Mouse (Mus musculus) neural tube, embryonic 15.5 days (tissue): ENCODE results near the gene Grid1. TPM values are rescaled to one million over a fixed set of nuclear protein-coding genes. Genes with fewer than 3 reads are reported as not detected.

ENCODE experiments used
- ATAC-seq: fragments of 200-750 bp; cut with Nextera tagmentation; 2 replicates; pipeline ENCODE4 v1.8.0; 2017; ENCODE audit warnings: mild to moderate bottlenecking, moderate TSS enrichment, moderate library complexity; ENCODE audit not compliant: low FRiP score
- H3K27ac ChIP-seq: fragments of 300-500 bp; sonication (generic); replicated peaks from 2 replicates; pipeline ENCODE4 v1.5.1; 2015; ENCODE audit warnings: mild to moderate bottlenecking, inconsistent platforms
- H3K27me3 ChIP-seq: fragments of 300-500 bp; sonication (generic); replicated peaks from 2 replicates; pipeline ENCODE4 v1.6.1; 2015; ENCODE audit warnings: inconsistent platforms
- H3K36me3 ChIP-seq: fragments of 300-500 bp; sonication (generic); 2 replicates; pipeline ENCODE4 v1.6.1; 2015; ENCODE audit warnings: inconsistent platforms
- H3K4me1 ChIP-seq: fragments of 300-500 bp; sonication (generic); 2 replicates; pipeline ENCODE4 v1.6.1; 2015; ENCODE audit warnings: inconsistent platforms
- H3K4me2 ChIP-seq: fragments of 300-500 bp; sonication (generic); 2 replicates; pipeline ENCODE4 v1.6.1; 2015; ENCODE audit warnings: inconsistent platforms, mild to moderate bottlenecking, moderate library complexity
- H3K4me3 ChIP-seq: fragments of 300-500 bp; sonication (generic); replicated peaks from 2 replicates; pipeline ENCODE4 v1.5.1; 2015; ENCODE audit warnings: mild to moderate bottlenecking, inconsistent platforms
- H3K9ac ChIP-seq: fragments of 300-500 bp; sonication (generic); replicated peaks from 2 replicates; pipeline ENCODE4 v1.6.1; 2015; ENCODE audit warnings: mild to moderate bottlenecking, inconsistent platforms
- H3K9me3 ChIP-seq: fragments of 300-500 bp; sonication (generic); replicated peaks from 2 replicates; pipeline ENCODE4 v1.6.1; 2016; ENCODE audit warnings: inconsistent platforms
- WGBS: fragments of 180-500 bp; shearing (Covaris S2); methylation state at CpG from one replicate; pipeline ENCODE4 v1.1.7; 2015; ENCODE audit warnings: mixed read lengths; 5-methylcytosine and 5-hydroxymethylcytosine counted together
- polyA plus RNA-seq: library from polyadenylated mRNA; unstranded; fragments of >200 nt; fragmentation: Nextera tagmentation; extraction: Ambion mirVana; gene quantifications from 2 replicates; pipeline ENCODE4 v1.2.1, GENCODE M21; 2015

Grid1 gene
- 7.2 and 8.3 TPM in 2 replicates for polyA plus RNA-seq

DNA sequence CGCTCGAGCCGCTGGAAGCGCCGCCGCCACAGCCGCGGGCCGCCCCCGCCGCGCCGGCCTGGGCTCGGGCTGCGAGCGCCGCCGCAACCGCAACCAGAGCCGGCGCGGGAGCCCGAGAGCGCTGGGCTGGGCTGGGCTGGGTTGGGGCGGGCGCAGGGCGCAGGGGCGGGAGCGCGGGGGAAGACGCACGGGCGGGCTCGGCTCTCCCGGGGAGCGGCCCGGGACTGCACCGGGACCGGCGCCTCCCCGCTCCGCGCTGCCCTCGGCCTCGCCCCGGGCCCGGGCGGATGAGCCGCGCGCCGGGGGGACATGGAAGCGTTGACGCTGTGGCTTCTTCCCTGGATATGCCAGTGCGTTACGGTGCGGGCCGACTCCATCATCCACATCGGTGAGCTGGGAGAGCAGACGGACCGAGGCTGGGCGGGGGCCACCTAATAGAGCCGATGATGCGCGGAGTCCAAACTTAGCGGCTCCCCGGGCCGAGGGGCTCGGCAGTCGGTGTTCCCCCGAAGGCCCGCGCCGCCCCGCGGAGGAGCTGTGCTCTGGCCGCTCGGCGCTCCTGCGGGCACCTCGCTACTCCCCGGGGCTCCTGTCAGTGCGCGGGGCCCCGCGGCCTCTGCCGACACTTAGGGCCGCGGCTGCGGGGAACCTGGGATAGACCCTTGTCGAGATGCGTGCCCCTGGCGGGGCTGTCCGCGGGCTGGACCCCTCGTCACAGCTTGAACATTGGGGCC, at the start of gene Grid1:
Gene Grid1 (plus strand): TSS at position 190 of the 734 bp plus-strand sequence.
- Histone ChIP-seq H3K9me3 (no peaks in the 10 kb centered on the region), H3K27me3 (peaks cover 32% of the 10 kb centered on the region), H3K4me2 (peak within 1 kb of the TSS; percentile 78), H3K36me3 (no peaks in the 10 kb centered on the region), H3K9ac (peak within 1 kb of the TSS; percentile 96), H3K4me3 (peak within 1 kb of the TSS; percentile 82), H3K27ac (peak within 1 kb of the TSS; percentile 90), H3K4me1 (peaks cover 50% of the 10 kb centered on the region)
- under 1% methylated on average over 75 of the region's 96 CpGs for WGBS
- peak; percentile 71 for ATAC-seq

DNA sequence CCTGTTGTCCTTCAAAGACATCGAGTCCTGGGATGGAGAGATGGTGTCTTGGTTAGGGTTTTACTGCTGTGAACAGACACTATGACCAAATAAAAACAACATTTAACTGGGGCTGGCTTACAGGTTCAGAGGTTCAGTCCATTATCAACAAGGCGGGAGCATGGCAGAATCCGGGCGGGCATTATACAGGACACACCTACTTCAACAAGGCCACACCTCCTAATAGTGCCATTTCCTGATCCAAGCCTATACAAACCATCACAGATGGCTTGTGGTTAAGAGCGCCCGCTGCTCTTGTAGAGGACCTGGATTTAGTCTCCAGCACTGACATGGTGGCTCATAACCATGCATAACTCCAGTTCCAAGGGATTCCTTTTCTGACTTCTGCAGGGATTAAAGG, 49.4 kb upstream of the Grid1 start:
- WGBS: 90% methylated on average over 6 of the region's 6 CpGs
- ATAC-seq: no peak

DNA sequence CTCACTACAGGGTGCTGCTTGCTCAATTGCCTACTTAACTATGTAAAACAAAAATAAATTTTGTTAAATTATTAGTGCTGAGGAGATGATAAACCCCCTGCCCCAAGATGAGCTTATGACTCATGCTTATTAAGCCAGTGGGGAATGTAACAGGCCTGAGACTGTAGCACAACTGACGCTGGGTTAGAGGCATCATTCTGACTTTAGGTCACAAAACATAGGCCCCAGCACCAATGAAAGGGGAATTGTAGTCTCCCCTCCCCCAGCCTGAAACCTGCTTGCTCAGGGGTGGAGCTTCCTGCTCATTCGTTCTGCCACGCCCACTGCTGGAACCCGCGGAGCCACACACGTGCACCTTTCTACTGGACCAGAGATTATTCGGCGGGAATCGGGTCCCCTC, 48.3 kb upstream of the Grid1 start:
- Histone ChIP-seq H3K27ac (no peak overlapping the region), H3K36me3 (no peaks in the 10 kb centered on the region), H3K4me1 (peaks cover 17% of the 10 kb centered on the region), H3K9ac (no peak overlapping the region), H3K4me3 (no peak overlapping the region), H3K4me2 (no peak overlapping the region), H3K9me3 (no peaks in the 10 kb centered on the region), H3K27me3 (no peaks in the 10 kb centered on the region; the same call in 1 of the 2 replicates)
- 36% methylated on average over 9 of the region's 9 CpGs for WGBS
- ATAC-seq: no peak

More for the DNA sequence above, 49.4 kb upstream of the Grid1 start:
- H3K27ac ChIP-seq: no peak overlapping the region
- H3K4me1 ChIP-seq: peaks cover 17% of the 10 kb centered on the region
- peak overlapping the region; percentile 96; the same call in 1 of the 2 replicates for H3K4me2 ChIP-seq
- no peak overlapping the region for H3K4me3 ChIP-seq
- H3K27me3 ChIP-seq: no peaks in the 10 kb centered on the region; the same call in 1 of the 2 replicates
- H3K9ac ChIP-seq: no peak overlapping the region
- no peaks in the 10 kb centered on the region for H3K36me3 ChIP-seq
- no peaks in the 10 kb centered on the region for H3K9me3 ChIP-seq

DNA sequence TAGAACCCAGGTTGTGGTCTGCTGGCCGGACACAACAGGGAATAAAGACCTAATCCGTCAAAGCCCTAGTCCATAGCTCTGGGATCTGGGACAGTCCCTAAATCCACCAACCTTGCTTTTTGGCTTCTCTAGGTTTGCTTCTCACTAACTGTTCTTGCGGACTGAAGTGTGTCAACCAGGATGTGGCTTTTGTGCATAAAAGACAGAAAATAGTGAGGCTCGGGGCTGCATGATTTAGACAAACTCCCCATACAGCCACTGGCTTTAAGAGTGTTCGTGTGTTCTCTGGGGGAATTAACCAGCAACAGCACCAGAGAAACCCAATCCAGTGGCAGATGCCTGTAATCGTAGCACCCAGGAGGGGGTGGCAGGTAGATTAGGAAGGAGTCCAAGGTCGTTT, 47.8 kb upstream of the Grid1 start:
- Histone ChIP-seq H3K4me1 (peaks cover 17% of the 10 kb centered on the region), H3K27ac (no peak overlapping the region), H3K4me2 (no peak overlapping the region), H3K4me3 (no peak overlapping the region), H3K27me3 (peaks cover 2% of the 10 kb centered on the region; the same call in 1 of the 2 replicates), H3K36me3 (no peaks in the 10 kb centered on the region), H3K9ac (no peak overlapping the region), H3K9me3 (no peaks in the 10 kb centered on the region)
- 66% methylated on average over 7 of the region's 7 CpGs for WGBS
- ATAC-seq: no peak

DNA sequence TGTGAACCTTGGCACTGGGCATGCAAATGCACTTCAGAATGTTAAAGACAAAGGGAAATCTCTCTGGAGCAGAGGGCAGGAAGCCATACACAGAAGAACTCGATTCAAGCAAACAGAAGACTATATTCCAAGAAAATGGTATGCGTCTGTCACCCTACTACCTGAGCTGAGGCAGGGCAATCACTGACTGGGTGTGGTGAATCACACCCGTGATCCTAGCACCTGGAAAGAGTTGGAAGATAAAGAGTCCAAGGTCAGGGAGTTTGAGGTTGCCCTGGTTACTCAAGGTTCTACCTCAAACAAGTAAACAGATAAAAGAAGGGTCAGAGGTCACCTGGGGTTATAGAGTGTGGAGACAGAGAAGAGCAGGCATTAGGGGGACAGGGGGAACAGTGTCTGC, 46.2 kb upstream of the Grid1 start:
- no peak for ATAC-seq
- no peak overlapping the region for H3K4me3 ChIP-seq
- no peak overlapping the region for H3K4me2 ChIP-seq
- H3K27ac ChIP-seq: no peak overlapping the region
- no peaks in the 10 kb centered on the region for H3K9me3 ChIP-seq
- WGBS: 82% methylated on average over 3 of the region's 3 CpGs
- peaks cover 11% of the 10 kb centered on the region for H3K4me1 ChIP-seq
- peaks cover 3% of the 10 kb centered on the region; the same call in 1 of the 2 replicates for H3K27me3 ChIP-seq
- H3K9ac ChIP-seq: no peak overlapping the region
- H3K36me3 ChIP-seq: no peaks in the 10 kb centered on the region

DNA sequence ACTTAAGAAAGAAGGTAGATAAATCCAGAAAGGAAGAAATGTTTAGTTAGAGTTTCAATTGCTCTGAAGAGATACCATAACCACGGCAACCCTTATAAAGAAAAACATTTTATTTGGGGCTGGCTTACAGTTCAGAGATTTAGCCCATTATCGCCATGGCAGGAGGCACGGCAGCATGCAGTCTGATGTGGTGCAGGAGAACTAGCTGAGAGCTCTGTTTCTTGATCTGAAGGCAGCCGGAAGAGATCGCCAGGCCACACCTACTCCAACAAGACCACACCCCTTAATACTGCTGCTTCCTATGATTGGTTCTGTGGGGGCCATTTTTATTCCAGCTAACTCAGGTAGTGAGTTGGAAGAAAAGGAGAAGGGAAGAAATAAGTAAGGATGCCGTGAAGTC, 45.7 kb upstream of the Grid1 start:
- H3K9me3 ChIP-seq: no peaks in the 10 kb centered on the region
- H3K4me1 ChIP-seq: peaks cover 6% of the 10 kb centered on the region
- no peak overlapping the region for H3K27ac ChIP-seq
- peaks cover 3% of the 10 kb centered on the region; the same call in 1 of the 2 replicates for H3K27me3 ChIP-seq
- WGBS: 81% methylated on average over 6 of the region's 6 CpGs
- ATAC-seq: no peak
- no peak overlapping the region for H3K4me3 ChIP-seq
- no peak overlapping the region for H3K9ac ChIP-seq
- H3K36me3 ChIP-seq: no peaks in the 10 kb centered on the region
- H3K4me2 ChIP-seq: no peak overlapping the region

DNA sequence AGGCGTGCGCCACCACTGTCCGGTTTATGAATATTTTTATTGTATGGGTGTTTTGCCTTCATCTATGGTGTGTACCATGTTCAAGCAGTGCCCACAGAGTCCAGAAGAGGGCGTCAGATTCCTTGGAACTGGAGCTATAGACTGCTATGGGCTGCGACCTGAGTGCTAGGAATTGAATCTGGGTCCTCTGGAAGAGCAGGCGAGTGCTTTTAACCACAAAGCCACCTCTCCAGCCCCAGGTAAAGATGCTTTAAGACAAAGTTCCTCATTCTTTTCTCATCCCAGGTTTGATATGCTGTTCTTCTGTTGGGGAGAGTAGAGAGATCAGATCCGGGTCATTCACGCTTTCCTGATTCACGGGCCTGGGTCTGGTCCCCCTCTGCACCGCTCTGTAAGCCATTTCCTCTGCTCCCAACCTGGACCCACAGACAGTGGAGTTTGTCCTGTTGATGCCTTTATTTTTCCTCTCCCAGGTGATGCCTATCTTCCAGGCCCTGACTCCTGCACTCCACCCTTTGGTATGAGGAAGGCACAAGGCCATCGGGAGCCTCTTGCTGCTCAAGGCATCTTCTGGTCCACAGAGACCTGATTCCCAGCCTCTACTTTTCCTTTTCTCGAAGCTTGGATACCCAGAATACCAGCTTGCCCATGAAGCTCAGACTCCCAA, 43.1 kb upstream of the Grid1 start:
- Histone ChIP-seq H3K36me3 (no peaks in the 10 kb centered on the region), H3K9me3 (no peaks in the 10 kb centered on the region), H3K27me3 (peaks cover 3% of the 10 kb centered on the region; the same call in 1 of the 2 replicates), H3K9ac (no peak overlapping the region), H3K4me2 (no peak overlapping the region), H3K4me3 (no peak overlapping the region), H3K4me1 (no peaks in the 10 kb centered on the region), H3K27ac (no peak overlapping the region)
- WGBS: 87% methylated on average over 12 of the region's 12 CpGs
- ATAC-seq: no peak

DNA sequence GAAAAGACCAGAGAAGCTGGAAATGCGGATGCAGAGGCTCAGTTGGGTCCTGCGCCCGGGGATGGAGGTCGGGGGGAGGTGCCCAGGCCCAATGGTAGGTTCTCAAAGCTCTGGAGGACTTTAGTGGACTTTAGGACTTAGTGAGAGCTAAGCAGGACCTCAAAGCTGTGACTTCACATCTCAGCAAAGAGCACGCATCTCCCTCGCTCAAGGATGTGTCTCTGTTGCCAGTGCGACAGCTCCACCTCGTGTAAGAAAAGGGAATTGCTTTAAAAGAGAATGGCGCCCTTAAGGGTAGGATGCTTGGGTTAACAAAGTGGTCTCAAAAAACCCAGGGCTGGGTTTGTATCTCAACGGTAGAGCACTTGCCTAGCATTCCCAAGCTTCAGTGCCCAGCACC, 42.1 kb upstream of the Grid1 start:
- Histone ChIP-seq H3K4me2 (no peak overlapping the region), H3K4me3 (no peak overlapping the region), H3K36me3 (no peaks in the 10 kb centered on the region), H3K4me1 (no peaks in the 10 kb centered on the region), H3K9ac (no peak overlapping the region), H3K9me3 (no peaks in the 10 kb centered on the region), H3K27ac (no peak overlapping the region), H3K27me3 (peaks cover 3% of the 10 kb centered on the region; the same call in 1 of the 2 replicates)
- 18% methylated on average over 10 of the region's 10 CpGs for WGBS
- ATAC-seq: peak; percentile 68; the same call in 1 of the 2 replicates

DNA sequence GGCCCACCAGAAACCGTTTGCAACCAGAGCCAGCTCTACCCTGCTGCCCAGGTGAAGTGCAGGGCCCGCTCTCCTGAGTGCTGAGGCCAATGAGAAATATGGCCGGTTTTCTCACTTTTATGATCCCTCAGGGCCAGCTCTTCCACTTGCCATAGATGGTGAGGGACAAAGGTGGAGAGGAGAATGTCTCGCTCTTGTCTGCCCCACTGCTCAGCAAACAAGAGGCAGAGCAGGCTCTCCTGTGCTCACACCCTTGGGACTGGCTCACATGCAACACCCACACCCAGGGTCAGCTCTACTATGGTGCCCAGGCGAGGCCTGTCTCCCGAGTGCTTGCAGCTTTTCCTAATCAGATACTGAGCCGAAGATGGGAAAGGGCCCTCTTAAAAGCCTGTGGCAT, 41.1 kb upstream of the Grid1 start:
- H3K36me3 ChIP-seq: no peaks in the 10 kb centered on the region
- no peak overlapping the region for H3K4me3 ChIP-seq
- no peak for ATAC-seq
- no peak overlapping the region for H3K27ac ChIP-seq
- H3K27me3 ChIP-seq: peaks cover 3% of the 10 kb centered on the region; the same call in 1 of the 2 replicates
- H3K9ac ChIP-seq: no peak overlapping the region
- 79% methylated on average over 7 of the region's 7 CpGs for WGBS
- no peak overlapping the region for H3K4me2 ChIP-seq
- no peaks in the 10 kb centered on the region for H3K9me3 ChIP-seq
- no peaks in the 10 kb centered on the region for H3K4me1 ChIP-seq

DNA sequence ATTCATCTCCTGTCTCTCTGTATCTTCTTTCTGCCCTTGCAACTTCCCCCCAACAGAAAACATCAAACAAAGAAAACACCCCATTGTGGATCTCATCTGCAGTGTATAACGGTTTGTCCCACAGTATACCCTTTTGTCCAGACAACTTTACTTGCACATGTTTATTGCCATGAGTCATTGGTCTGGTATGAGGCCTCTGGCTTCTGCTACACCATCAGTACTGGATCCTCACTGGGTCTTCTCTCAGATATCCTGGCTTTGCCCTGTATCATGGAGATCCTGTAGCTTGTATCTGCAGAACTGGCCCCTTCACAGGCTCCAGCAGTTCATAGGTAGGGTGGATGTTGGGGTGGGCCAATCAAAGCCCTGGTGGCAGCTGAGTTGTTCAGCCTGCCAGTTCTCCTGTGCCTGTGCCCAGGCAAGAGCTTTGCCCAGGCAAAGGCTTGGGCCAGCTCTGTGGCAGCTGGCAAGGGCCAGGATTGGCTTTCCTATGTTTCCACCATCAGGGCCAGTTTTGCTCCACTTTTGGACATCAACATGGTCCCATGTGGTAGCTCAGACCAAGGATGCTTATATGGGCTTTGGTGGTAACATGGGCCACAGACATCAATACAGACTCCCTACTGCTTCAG, 26.4 kb upstream of the Grid1 start:
- ATAC-seq: no peak
- no peaks in the 10 kb centered on the region for H3K4me1 ChIP-seq
- no peak overlapping the region for H3K4me2 ChIP-seq
- no peak overlapping the region for H3K27ac ChIP-seq
- no peak overlapping the region for H3K4me3 ChIP-seq
- no peaks in the 10 kb centered on the region for H3K27me3 ChIP-seq
- WGBS: 73% methylated on average over 1 of the region's 1 CpGs
- H3K36me3 ChIP-seq: no peaks in the 10 kb centered on the region
- no peaks in the 10 kb centered on the region; the same call in 1 of the 2 replicates for H3K9me3 ChIP-seq
- no peak overlapping the region for H3K9ac ChIP-seq

DNA sequence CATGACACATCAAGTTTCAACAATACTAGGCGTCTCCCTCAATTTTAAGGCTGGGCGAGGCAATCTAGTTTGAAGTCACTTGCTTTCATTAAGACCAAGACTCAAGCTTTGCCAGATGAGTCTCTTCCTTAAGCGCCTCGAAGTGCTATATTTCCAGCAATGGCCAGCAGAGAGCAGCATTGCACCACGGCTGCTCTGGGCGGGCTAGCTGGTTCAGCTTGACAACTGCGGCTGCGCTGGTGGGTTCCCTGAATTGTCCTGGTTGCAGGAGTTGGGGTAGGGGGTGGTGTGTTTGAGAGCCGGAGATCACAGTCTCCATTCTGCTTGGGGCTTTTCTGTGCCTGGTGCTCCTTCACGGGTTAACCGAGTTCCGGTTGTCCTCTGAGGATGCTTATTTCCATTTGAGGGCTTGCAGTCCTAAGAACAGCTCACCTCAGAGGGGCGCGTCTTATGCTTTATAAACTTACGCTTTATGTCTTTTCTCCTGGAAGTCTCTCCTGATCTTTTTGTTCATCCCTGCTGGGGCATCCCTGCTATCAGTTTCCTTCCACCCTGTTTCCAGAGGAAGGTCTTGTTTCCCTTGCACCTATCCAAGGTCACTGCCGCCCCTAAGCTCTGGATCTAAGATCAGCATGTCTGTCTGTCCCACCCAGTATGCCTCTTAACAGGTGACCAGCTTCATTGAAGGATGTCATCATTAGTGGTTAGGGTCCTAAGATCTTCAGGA, 9.0 kb upstream of the Grid1 start:
- H3K9me3 ChIP-seq: no peaks in the 10 kb centered on the region
- no peak overlapping the region for H3K27ac ChIP-seq
- H3K4me3 ChIP-seq: peak overlapping the region; percentile 24
- no peaks in the 10 kb centered on the region for H3K36me3 ChIP-seq
- peaks cover 6% of the 10 kb centered on the region; the same call in 1 of the 2 replicates for H3K27me3 ChIP-seq
- H3K4me1 ChIP-seq: 0 out of 2 replicates have a peak, but pooled peaks cover 4% of the 10 kb centered on the region
- peak overlapping the region; percentile 61 for H3K4me2 ChIP-seq
- H3K9ac ChIP-seq: no peak overlapping the region; the same call in 1 of the 2 replicates
- 16% methylated on average over 16 of the region's 16 CpGs for WGBS
- peak; percentile 89 for ATAC-seq
